Mouse (Mus musculus) MEL (cell line): ENCODE measurements at regions not wholly inside any gene's neighbourhood (a gene's known extent, or its start where the extent isn't known, plus 50 kb on each side); places are given as distances from the start of the nearest gene placed in this dataset.

ENCODE experiments used
- CTCF ChIP-seq, 3 experiments: IDR thresholded peaks in 2 of 3; conservative IDR thresholded peaks in 1 of 3; 2 replicates each; pipeline ENCODE4 v1.5.1; 2011 to 2012; ENCODE audit warnings: low read length in 3 of 3, low read depth in 2 of 3, mild to moderate bottlenecking in 2 of 3, improper control_type of control experiment in 1 of 3, inconsistent platforms in 1 of 3, mixed read lengths in 1 of 3, moderate library complexity in 1 of 3; ENCODE audit not compliant: control insufficient read depth in 1 of 3, insufficient read depth in 1 of 3, poor library complexity in 1 of 3, severe bottlenecking in 1 of 3
- POLR2AphosphoS2 ChIP-seq: IDR thresholded peaks from 2 replicates; pipeline ENCODE4 v1.6.1; 2011; ENCODE audit warnings: low read length, improper control_type of control experiment

- TF ChIP-seq CTCF (IDR thresholded peaks at IDR 0.05 in 2 of 3, conservative IDR thresholded peaks at IDR 0.05 in 1 of 3; ENCODE audit: control insufficient read depth in 1 of 3, insufficient read depth in 1 of 3, low read depth in 2 of 3, low read length in 3 of 3, poor library complexity in 1 of 3, severe bottlenecking in 1 of 3): no peak
- no peak for TF ChIP-seq POLR2AphosphoS2
Observed at GRCm38 (mm10) chr16:87134452-87134851, 219.5 kb upstream of the N6amt1 start.
